Comparison of ENCODE assay signal across 26 mouse cellular contexts in the genomic region with DNA sequence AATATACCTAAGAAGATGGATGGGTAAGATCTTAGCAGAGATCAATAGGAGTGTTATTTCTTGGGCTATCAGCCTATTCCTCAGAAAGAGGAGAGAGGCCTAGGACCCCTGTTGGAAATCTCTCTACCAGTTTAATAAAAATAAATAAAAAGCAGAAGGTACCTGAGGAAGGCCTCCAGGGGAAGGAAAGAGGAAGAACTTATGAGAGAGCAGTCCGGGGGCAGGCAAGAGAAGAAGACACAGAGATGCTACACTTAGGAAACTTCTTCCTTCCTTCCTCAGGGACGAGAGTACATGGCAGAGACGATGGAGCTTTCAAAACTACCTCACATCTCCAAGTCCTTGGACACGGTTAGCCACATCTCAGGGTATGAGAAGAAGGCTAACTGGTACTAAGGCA. TPM values are rescaled to one million over a fixed set of nuclear protein-coding genes. Genes with fewer than 3 reads are reported as not detected.
DNase-seq lines count a peak whose midpoint lies in the region; ATAC-seq and TF ChIP-seq lines count a peak whose summit lies in the region.
"Had no signal": no experiment of that assay in that cellular context is flagged by ENCODE, and none has a peak within 500 bp of the region (broad histone marks: within the 10 kb centered on the region; RNA-seq: fewer than 3 reads in every experiment).

No protein-coding gene starts in this region.

- no peak for TF ChIP-seq CTCF in bone marrow, adult 2 months (IDR thresholded peaks at IDR 0.05; ENCODE audit: control insufficient read depth, insufficient read depth, low read length)
- no peak for TF ChIP-seq CTCF in cerebellum, adult 2 months (IDR thresholded peaks at IDR 0.05; ENCODE audit: borderline replicate concordance, insufficient read depth, low read depth, low read length)

- H3K27ac ChIP-seq in liver, embryonic 12.5 days: peak overlapping the region; percentile 94
- peak overlapping the region; percentile 51 for H3K27ac ChIP-seq in bone marrow, adult 2 months (ENCODE audit: control insufficient read depth, insufficient read depth, low read depth, low read length, poor library complexity)
- peak overlapping the region; percentile 94 for H3K27ac ChIP-seq in liver, embryonic 15.5 days (replicated peaks)
- H3K27ac ChIP-seq in cerebellum, adult 2 months (ENCODE audit: insufficient read depth, low read length): no peak overlapping the region
- H3K27ac ChIP-seq in forebrain, embryonic 16.5 days (ENCODE audit: low read length): no peak overlapping the region
- H3K27ac ChIP-seq: embryonic facial prominence, embryonic 12.5 days; embryonic facial prominence, embryonic 15.5 days; heart, adult 2 months; heart, embryonic 10.5 days; heart, embryonic 13.5 days; hindbrain, embryonic 14.5 days; hindbrain, postnatal 0 days had no signal

- H3K4me1 ChIP-seq in liver, embryonic 12.5 days: peaks cover 77% of the 10 kb centered on the region
- peaks cover 6% of the 10 kb centered on the region for H3K4me1 ChIP-seq in bone marrow, adult 2 months (ENCODE audit: control insufficient read depth, insufficient read depth, low read length)
- peaks cover 81% of the 10 kb centered on the region for H3K4me1 ChIP-seq in liver, embryonic 15.5 days (replicated peaks)
- H3K4me1 ChIP-seq in cerebellum, adult 2 months (ENCODE audit: control insufficient read depth, insufficient read depth, low read length): no peaks in the 10 kb centered on the region
- no peaks in the 10 kb centered on the region for H3K4me1 ChIP-seq in forebrain, embryonic 16.5 days (replicated peaks; ENCODE audit: control insufficient read depth, insufficient read depth, low read length)
- H3K4me1 ChIP-seq: embryonic facial prominence, embryonic 12.5 days; embryonic facial prominence, embryonic 15.5 days; heart, embryonic 10.5 days; heart, embryonic 13.5 days had no signal

- no peaks in the 10 kb centered on the region for H3K36me3 ChIP-seq in liver, embryonic 12.5 days
- H3K36me3 ChIP-seq in liver, embryonic 15.5 days (replicated peaks): no peaks in the 10 kb centered on the region
- no peaks in the 10 kb centered on the region for H3K36me3 ChIP-seq in forebrain, embryonic 16.5 days (ENCODE audit: control insufficient read depth, insufficient read depth)
- H3K36me3 ChIP-seq: embryonic facial prominence, embryonic 12.5 days; embryonic facial prominence, embryonic 15.5 days; heart, embryonic 10.5 days; heart, embryonic 13.5 days had no signal

- no peak overlapping the region for H3K4me2 ChIP-seq in liver, embryonic 12.5 days
- no peak overlapping the region for H3K4me2 ChIP-seq in liver, embryonic 15.5 days
- H3K4me2 ChIP-seq in forebrain, embryonic 16.5 days (ENCODE audit: low read length): no peak overlapping the region
- H3K4me2 ChIP-seq: embryonic facial prominence, embryonic 12.5 days; embryonic facial prominence, embryonic 15.5 days; hindbrain, embryonic 14.5 days had no signal

- no peak for ATAC-seq in liver, embryonic 12.5 days
- no peak for ATAC-seq in liver, embryonic 15.5 days (ENCODE audit: insufficient read depth)
- ATAC-seq in megakaryocyte, adult 5-6 weeks (ENCODE audit: poor library complexity, severe bottlenecking): peak; percentile 64
- ATAC-seq in forebrain, embryonic 16.5 days: no peak
- ATAC-seq: hindbrain, postnatal 0 days had no signal

- 47% methylated on average over 4 of the region's 4 CpGs for WGBS in liver, embryonic 12.5 days (ENCODE audit: insufficient replicate concordance)
- WGBS in bone marrow, adult 2 months: 15% methylated on average over 4 of the region's 4 CpGs
- WGBS in liver, embryonic 15.5 days (ENCODE audit: insufficient replicate concordance): 48% methylated on average over 4 of the region's 4 CpGs
- 68% methylated on average over 4 of the region's 4 CpGs for WGBS in cerebellum, adult 2 months
- 82% methylated on average over 4 of the region's 4 CpGs for WGBS in forebrain, embryonic 16.5 days

- H3K9ac ChIP-seq in liver, embryonic 12.5 days: no peak overlapping the region
- no peak overlapping the region for H3K9ac ChIP-seq in liver, embryonic 15.5 days
- no peak overlapping the region for H3K9ac ChIP-seq in forebrain, embryonic 16.5 days (replicated peaks; ENCODE audit: low read depth, low read length)
- H3K9ac ChIP-seq: embryonic facial prominence, embryonic 12.5 days; embryonic facial prominence, embryonic 15.5 days; heart, embryonic 13.5 days; hindbrain, embryonic 14.5 days had no signal

- no peaks in the 10 kb centered on the region for H3K27me3 ChIP-seq in liver, embryonic 12.5 days (replicated peaks)
- no peaks in the 10 kb centered on the region for H3K27me3 ChIP-seq in liver, embryonic 15.5 days
- no peaks in the 10 kb centered on the region for H3K27me3 ChIP-seq in cerebellum, adult 2 months (ENCODE audit: control insufficient read depth, insufficient read depth, low read length)
- no peaks in the 10 kb centered on the region for H3K27me3 ChIP-seq in forebrain, embryonic 16.5 days (replicated peaks; ENCODE audit: control insufficient read depth, insufficient read depth, low read length)
- H3K27me3 ChIP-seq: embryonic facial prominence, embryonic 12.5 days; embryonic facial prominence, embryonic 15.5 days; heart, embryonic 13.5 days had no signal

- no peak for DNase-seq in liver
- DNase-seq in adrenal gland, postnatal 25 days: no peak
- DNase-seq in cerebellum, adult 2 months: no peak

- no peak overlapping the region for H3K4me3 ChIP-seq in liver, embryonic 12.5 days
- H3K4me3 ChIP-seq in bone marrow, adult 2 months (replicated peaks; ENCODE audit: control insufficient read depth, low read depth, low read length): no peak overlapping the region
- no peak overlapping the region for H3K4me3 ChIP-seq in liver, embryonic 15.5 days (replicated peaks)
- no peak overlapping the region for H3K4me3 ChIP-seq in cerebellum, adult 2 months (replicated peaks; ENCODE audit: insufficient read depth, low read depth, low read length)
- H3K4me3 ChIP-seq in forebrain, embryonic 16.5 days (replicated peaks; ENCODE audit: low read length): no peak overlapping the region
- H3K4me3 ChIP-seq: embryonic facial prominence, embryonic 12.5 days; embryonic facial prominence, embryonic 15.5 days; heart, adult 2 months; heart, embryonic 10.5 days; heart, embryonic 13.5 days had no signal

- no peak for TF ChIP-seq POLR2A in bone marrow, adult 2 months (IDR thresholded peaks at IDR 0.05; ENCODE audit: borderline replicate concordance, control insufficient read depth, low read depth, low read length)
- no peak for TF ChIP-seq POLR2A in cerebellum, adult 2 months (IDR thresholded peaks at IDR 0.05; ENCODE audit: borderline replicate concordance, insufficient read depth, low read length)

- H3K9me3 ChIP-seq in liver, embryonic 12.5 days (replicated peaks): no peaks in the 10 kb centered on the region
- no peaks in the 10 kb centered on the region for H3K9me3 ChIP-seq in liver, embryonic 15.5 days (replicated peaks)
- H3K9me3 ChIP-seq in forebrain, embryonic 16.5 days (ENCODE audit: control insufficient read depth, low read length): no peaks in the 10 kb centered on the region
- H3K9me3 ChIP-seq: embryonic facial prominence, embryonic 12.5 days; embryonic facial prominence, embryonic 15.5 days; heart, embryonic 10.5 days; heart, embryonic 13.5 days had no signal

RNA-seq across cellular contexts. Expression of gene Treml4, which starts 10.0 kb away (rescaled TPM):
- polyA plus RNA-seq in liver, embryonic 12.5 days (2016; fragmentation: Nextera tagmentation; extraction: Ambion mirVana): 2.8 and 3.7 TPM in 2 replicates
- polyA plus RNA-seq in bone marrow, adult 2 months (2011; ENCODE audit: insufficient read depth, insufficient read length, low replicate concordance, missing spikeins): 5.4 and 21.2 TPM in 2 replicates
- 5.0 and 5.1 TPM in 2 replicates for polyA plus RNA-seq in liver, embryonic 15.5 days (2015; fragmentation: Nextera tagmentation; extraction: Ambion mirVana)
- total RNA-seq in megakaryocyte, adult 5-6 weeks (2015): 5.5 and 6.3 TPM in 2 replicates
- total RNA-seq in megakaryocyte, adult 5-6 weeks (2017): 15.4 and 20.2 TPM in 2 replicates
- total RNA-seq in adrenal gland, postnatal 25 days (2021): 0.52 and 1.00 TPM in 2 replicates
- 0.21 TPM in 1 of 2 replicates, not detected in the other for polyA plus RNA-seq in cerebellum, adult 2 months (2012; rRNA removed)
- not detected in 2 replicates for polyA plus RNA-seq in forebrain, embryonic 16.5 days (2015; fragmentation: Nextera tagmentation; extraction: Ambion mirVana)
- total RNA-seq: common myeloid progenitor, adult 5-6 weeks; gastrocnemius, adult 8-10 months; gastrocnemius, postnatal 25 days; hindbrain, postnatal 0 days had no signal
- polyA plus RNA-seq: forebrain, embryonic 11.5 days had no signal

RNA-seq across cellular contexts. Expression of gene Treml2, which starts 25.2 kb away (rescaled TPM):
- polyA plus RNA-seq in liver, embryonic 12.5 days (2016; fragmentation: Nextera tagmentation; extraction: Ambion mirVana): 6.3 and 7.5 TPM in 2 replicates
- 56.4 and 152 TPM in 2 replicates for polyA plus RNA-seq in bone marrow, adult 2 months (2011; ENCODE audit: insufficient read depth, insufficient read length, low replicate concordance, missing spikeins)
- 3.7 and 3.8 TPM in 2 replicates for polyA plus RNA-seq in liver, embryonic 15.5 days (2015; fragmentation: Nextera tagmentation; extraction: Ambion mirVana)
- total RNA-seq in megakaryocyte, adult 5-6 weeks (2015): 48.1 and 51.7 TPM in 2 replicates
- total RNA-seq in megakaryocyte, adult 5-6 weeks (2017): 45.3 and 52.1 TPM in 2 replicates
- total RNA-seq in adrenal gland, postnatal 25 days (2021): 0.15 TPM in 1 of 2 replicates, not detected in the other
- 0.25 TPM in 2 replicates for polyA plus RNA-seq in cerebellum, adult 2 months (2012; rRNA removed)
- 0.10 TPM in 1 of 2 replicates, not detected in the other for polyA plus RNA-seq in forebrain, embryonic 16.5 days (2015; fragmentation: Nextera tagmentation; extraction: Ambion mirVana)
- polyA plus RNA-seq: forebrain, embryonic 14.5 days had no signal

RNA-seq across cellular contexts. Expression of gene Trem3, which starts 26.5 kb away (rescaled TPM):
- polyA plus RNA-seq in liver, embryonic 12.5 days (2016; fragmentation: Nextera tagmentation; extraction: Ambion mirVana): 0.77 and 1.3 TPM in 2 replicates
- 18.5 and 53.5 TPM in 2 replicates for polyA plus RNA-seq in bone marrow, adult 2 months (2011; ENCODE audit: insufficient read depth, insufficient read length, low replicate concordance, missing spikeins)
- polyA plus RNA-seq in liver, embryonic 15.5 days (2015; fragmentation: Nextera tagmentation; extraction: Ambion mirVana): 8.7 and 9.5 TPM in 2 replicates
- total RNA-seq in megakaryocyte, adult 5-6 weeks (2015): 77.8 and 87.0 TPM in 2 replicates
- 72.1 and 98.8 TPM in 2 replicates for total RNA-seq in megakaryocyte, adult 5-6 weeks (2017)
- not detected in 2 replicates for total RNA-seq in adrenal gland, postnatal 25 days (2021)
- not detected in 2 replicates for polyA plus RNA-seq in cerebellum, adult 2 months (2012; rRNA removed)
- not detected in 2 replicates for polyA plus RNA-seq in forebrain, embryonic 16.5 days (2015; fragmentation: Nextera tagmentation; extraction: Ambion mirVana)
- total RNA-seq: ES-E14; gastrocnemius, adult 8-10 months; gastrocnemius, postnatal 25 days; heart, postnatal 14 days; hindbrain, postnatal 0 days had no signal
- polyA plus RNA-seq: adrenal gland, adult 2 months; embryonic facial prominence, embryonic 12.5 days; embryonic facial prominence, embryonic 15.5 days; forebrain, embryonic 11.5 days; forebrain, embryonic 14.5 days; gonadal fat pad, adult 2 months; heart, adult 2 months; heart, embryonic 10.5 days; heart, embryonic 13.5 days; heart, embryonic 16.5 days; hindbrain, embryonic 11.5 days; hindbrain, embryonic 14.5 days; hindbrain, postnatal 0 days had no signal

RNA-seq across cellular contexts. Expression of gene Trem1, which starts 41.5 kb away (rescaled TPM):
- 0.42 and 0.56 TPM in 2 replicates for polyA plus RNA-seq in liver, embryonic 12.5 days (2016; fragmentation: Nextera tagmentation; extraction: Ambion mirVana)
- polyA plus RNA-seq in bone marrow, adult 2 months (2011; ENCODE audit: insufficient read depth, insufficient read length, low replicate concordance, missing spikeins): 3.8 and 11.7 TPM in 2 replicates
- polyA plus RNA-seq in liver, embryonic 15.5 days (2015; fragmentation: Nextera tagmentation; extraction: Ambion mirVana): 1.5 and 2.0 TPM in 2 replicates
- 5.4 and 6.6 TPM in 2 replicates for total RNA-seq in megakaryocyte, adult 5-6 weeks (2015)
- total RNA-seq in megakaryocyte, adult 5-6 weeks (2017): 18.9 and 19.2 TPM in 2 replicates
- total RNA-seq in adrenal gland, postnatal 25 days (2021): not detected in 2 replicates
- 0.03 and 0.05 TPM in 2 replicates for polyA plus RNA-seq in cerebellum, adult 2 months (2012; rRNA removed)
- polyA plus RNA-seq in forebrain, embryonic 16.5 days (2015; fragmentation: Nextera tagmentation; extraction: Ambion mirVana): not detected in 2 replicates
- total RNA-seq: ES-E14; gastrocnemius, adult 8-10 months; gastrocnemius, postnatal 25 days; hindbrain, postnatal 0 days had no signal
- polyA plus RNA-seq: adrenal gland, adult 2 months; embryonic facial prominence, embryonic 15.5 days; forebrain, embryonic 11.5 days; forebrain, embryonic 14.5 days; hindbrain, embryonic 11.5 days; hindbrain, embryonic 14.5 days had no signal

RNA-seq across cellular contexts. Expression of gene B430306N03Rik, which starts 41.8 kb away (rescaled TPM):
- polyA plus RNA-seq in liver, embryonic 12.5 days (2016; fragmentation: Nextera tagmentation; extraction: Ambion mirVana): 1.4 and 2.0 TPM in 2 replicates
- 14.0 and 32.4 TPM in 2 replicates for polyA plus RNA-seq in bone marrow, adult 2 months (2011; ENCODE audit: insufficient read depth, insufficient read length, low replicate concordance, missing spikeins)
- polyA plus RNA-seq in liver, embryonic 15.5 days (2015; fragmentation: Nextera tagmentation; extraction: Ambion mirVana): 3.9 and 4.3 TPM in 2 replicates
- total RNA-seq in megakaryocyte, adult 5-6 weeks (2015): 68.9 and 78.4 TPM in 2 replicates
- total RNA-seq in megakaryocyte, adult 5-6 weeks (2017): 34.0 and 39.6 TPM in 2 replicates
- total RNA-seq in adrenal gland, postnatal 25 days (2021): 0.12 TPM in 1 of 2 replicates, not detected in the other
- polyA plus RNA-seq in cerebellum, adult 2 months (2012; rRNA removed): 0.02 and 0.11 TPM in 2 replicates
- polyA plus RNA-seq in forebrain, embryonic 16.5 days (2015; fragmentation: Nextera tagmentation; extraction: Ambion mirVana): not detected in 2 replicates
- total RNA-seq: gastrocnemius, adult 8-10 months; gastrocnemius, postnatal 25 days had no signal
- polyA plus RNA-seq: forebrain, embryonic 11.5 days; forebrain, embryonic 14.5 days; hindbrain, embryonic 11.5 days; hindbrain, postnatal 0 days had no signal

Comparison
In these comparisons a context has a peak if more than half of its experiments do, and no peak if none do; other contexts are left out.
1. H3K27ac ChIP-seq: peak in liver, embryonic 12.5 days (single experiment), bone marrow, adult 2 months (single experiment) and liver, embryonic 15.5 days (single experiment); none in cerebellum, adult 2 months (single experiment) and forebrain, embryonic 16.5 days (single experiment).